Mouse (Mus musculus) ZHBTc4 (cell line): ENCODE measurements around the gene Cmip.
A peak's percentile ranks its signal among the peaks of the same experiment; 100 is the strongest.

Source experiments
- DNase-seq: peaks from one replicate; pipeline ENCODE4 v3.0.0-alpha.2; 2011; ENCODE audit warnings: low read depth, low spot score

Gene Cmip

DNA sequence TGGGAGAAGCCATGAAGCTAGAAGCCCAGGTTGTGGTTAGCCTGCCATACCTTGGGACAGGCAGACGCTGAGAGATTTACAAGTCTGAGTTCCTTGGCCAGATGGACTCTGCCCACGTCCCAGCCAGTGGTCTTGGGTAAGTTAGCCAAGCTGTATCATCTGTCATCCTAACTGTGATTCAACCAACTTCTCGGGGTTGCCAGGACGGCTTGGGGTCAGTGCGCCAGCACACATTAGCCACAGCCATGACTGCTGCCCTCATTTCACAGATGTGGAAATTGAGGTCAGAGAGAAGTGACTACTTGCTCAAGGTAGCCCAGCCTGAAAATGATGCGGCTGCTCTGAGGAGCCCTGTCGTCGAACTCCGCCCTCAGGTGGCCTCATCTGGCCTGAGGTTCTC, 68.0 kb downstream of the Cmip start:
- no peak for DNase-seq

GRCm38 (mm10) chr8:117326735-117327134, 69.9 kb downstream of the Cmip start:
- no peak for DNase-seq

GRCm38 (mm10) chr8:117327385-117327837, 70.5 kb downstream of the Cmip start:
- DNase-seq, result peak; percentile 32

GRCm38 (mm10) chr8:117328758-117329157, 71.9 kb downstream of the Cmip start:
- DNase-seq, result no peak

DNA sequence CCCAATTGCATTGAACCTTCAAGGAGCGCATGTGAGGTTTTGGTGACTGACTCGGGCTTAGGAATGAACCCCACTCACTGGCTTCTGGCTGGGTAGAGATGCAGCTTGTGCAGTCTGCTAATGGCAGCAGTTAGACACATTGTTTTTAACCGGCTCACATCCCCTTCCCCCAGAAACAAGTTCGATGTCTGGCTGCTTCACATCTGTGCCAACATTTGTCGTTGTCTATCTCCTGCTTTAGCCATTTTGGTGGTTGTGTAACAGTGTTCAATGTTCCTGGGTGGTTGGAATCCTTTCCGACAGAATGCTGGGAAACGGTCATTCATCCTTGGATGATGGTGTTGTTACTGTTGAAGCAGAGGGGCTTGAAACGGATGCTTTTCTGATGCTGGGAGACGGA, 72.3 kb downstream of the Cmip start:
- no peak for DNase-seq

GRCm38 (mm10) chr8:117329903-117330302, 73.0 kb downstream of the Cmip start:
- no peak for DNase-seq

GRCm38 (mm10) chr8:117332229-117333010, 75.6 kb downstream of the Cmip start:
- DNase-seq, result no peak

- DNase-seq, result peak; percentile 57
These were observed 76.8 kb downstream of the Cmip start for GRCm38 (mm10) chr8:117333619-117334018.

DNA sequence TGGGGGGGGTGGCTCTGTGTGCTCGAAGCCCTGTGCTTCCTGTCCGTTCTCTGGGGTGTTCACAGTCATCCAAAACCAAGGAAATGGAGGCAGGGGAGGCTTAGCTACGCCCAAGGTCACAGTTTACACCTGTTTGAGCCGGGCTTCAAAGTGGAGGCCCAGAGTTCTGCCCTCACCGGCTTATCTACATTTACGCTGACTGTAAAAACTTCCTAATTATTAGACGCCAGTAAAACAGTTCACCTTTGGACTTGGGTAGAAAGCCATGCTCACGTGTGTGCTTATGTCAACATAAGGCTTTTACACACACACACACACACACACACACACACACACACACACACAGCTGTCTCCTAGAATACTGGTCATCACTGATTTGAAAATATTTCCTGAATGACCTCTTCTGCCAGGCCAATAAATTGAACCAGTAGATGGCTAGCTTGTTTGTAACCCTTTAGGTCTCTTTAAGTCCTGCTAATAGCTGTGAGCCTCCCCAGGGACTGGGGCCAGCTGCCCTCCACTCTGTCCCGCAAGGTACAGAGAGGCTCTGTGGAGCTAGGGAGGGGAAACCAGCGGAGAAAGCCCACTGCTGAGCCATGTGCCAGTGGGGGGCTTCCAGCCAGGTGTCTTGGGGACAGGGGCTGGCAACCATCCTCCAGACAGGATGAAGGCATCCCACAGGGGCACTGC, 77.3 kb downstream of the Cmip start:
- peak; percentile 48 for DNase-seq

- DNase-seq, result peak; percentile 52
These were observed 78.0 kb downstream of the Cmip start for GRCm38 (mm10) chr8:117334748-117335393.

DNA sequence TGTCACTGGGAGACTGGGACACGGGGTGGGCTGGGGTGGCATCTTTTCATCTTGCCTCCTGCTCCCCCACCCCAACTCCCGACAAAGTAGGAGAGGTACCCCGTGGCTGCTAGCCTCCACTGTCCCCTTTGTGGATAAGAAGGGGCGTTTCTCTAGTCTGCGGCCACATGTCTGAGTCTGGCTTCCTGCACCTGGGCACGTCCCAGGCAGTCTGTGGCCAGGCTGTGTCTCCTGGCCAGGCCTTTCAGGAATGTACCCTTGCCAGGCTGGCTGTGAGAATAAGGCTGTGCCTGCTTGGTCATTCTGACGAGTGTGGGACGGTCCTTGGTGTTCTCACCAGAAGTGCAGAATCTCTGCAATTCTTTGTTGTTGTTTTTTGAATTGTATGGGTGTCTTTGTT, 78.6 kb downstream of the Cmip start:
- DNase-seq, result no peak

- DNase-seq, result no peak
These were observed 80.3 kb downstream of the Cmip start for GRCm38 (mm10) chr8:117337188-117337587.

- DNase-seq, result no peak
These were observed 81.8 kb downstream of the Cmip start for GRCm38 (mm10) chr8:117338678-117339077.

- DNase-seq, result peak; percentile 24
These were observed 82.6 kb downstream of the Cmip start for GRCm38 (mm10) chr8:117339296-117339957.

DNA sequence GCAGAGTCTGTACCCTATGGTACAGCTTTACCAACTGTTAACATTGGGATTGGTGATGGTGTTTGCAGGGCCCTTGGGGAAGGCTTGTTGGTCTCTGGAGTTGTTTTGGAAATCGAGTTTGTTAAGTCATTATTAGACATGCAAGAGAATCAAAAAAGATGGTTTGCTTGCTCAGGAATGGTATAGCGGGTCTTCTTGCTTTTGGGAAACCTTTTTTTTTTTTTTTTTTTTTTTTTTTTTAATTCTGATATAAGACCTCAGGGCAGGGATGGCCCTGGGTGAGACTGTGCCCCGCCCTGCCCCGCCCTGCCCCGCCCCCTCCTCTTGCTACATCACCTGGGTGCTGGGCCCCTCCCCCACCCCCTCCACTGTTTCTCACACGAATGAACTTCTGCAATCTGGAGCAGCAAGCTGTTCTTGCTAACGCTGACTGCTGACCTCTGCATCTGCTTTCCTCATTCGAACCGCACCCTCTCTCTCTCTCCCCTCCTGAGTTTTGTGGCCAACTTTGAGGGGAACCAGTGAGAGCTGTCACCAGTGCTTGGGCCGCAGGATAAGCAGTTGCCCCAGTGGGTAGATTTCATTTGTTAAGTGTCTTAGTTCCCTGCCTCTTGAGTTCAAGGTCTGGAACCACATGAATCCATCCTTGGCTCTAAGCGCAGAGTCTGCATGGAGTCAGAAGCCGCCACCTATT, 83.2 kb downstream of the Cmip start:
- DNase-seq, result peak; percentile 62

- DNase-seq, result no peak
These were observed 83.9 kb downstream of the Cmip start for GRCm38 (mm10) chr8:117340800-117341199.

DNA sequence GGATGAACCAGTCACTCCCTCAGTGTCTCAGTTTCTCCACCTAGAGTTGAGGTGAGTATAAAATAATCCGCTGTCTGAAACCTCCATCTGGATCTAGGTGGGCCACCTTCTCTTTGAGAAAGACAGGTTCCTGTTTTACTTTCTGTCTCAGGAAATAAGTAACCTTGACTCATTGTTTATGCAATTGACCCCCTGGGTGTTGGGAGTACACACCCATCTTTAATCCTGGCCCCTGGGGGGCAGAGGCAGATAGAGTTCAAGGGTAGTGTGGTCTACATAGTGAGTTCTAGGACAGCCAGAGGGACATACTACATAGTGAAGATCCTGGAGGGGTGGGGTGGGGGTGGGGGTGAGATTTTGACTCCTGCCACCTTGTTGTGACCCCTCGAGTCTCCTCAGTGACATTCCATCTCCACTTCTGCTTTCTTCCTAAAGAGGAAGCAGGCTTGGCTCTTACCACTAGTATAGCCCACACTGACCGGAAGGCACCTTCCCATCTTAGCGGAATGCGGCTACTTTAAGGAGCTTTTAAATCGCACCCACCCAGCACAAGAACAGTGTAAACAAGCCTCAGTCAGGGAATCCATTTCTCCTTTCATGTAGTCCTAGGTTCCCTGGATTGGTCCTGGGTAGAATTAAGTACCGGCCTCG, 86.0 kb downstream of the Cmip start:
- DNase-seq, result peak; percentile 87

GRCm38 (mm10) chr8:117343484-117343883, 86.6 kb downstream of the Cmip start:
- peak; percentile 46 for DNase-seq

DNA sequence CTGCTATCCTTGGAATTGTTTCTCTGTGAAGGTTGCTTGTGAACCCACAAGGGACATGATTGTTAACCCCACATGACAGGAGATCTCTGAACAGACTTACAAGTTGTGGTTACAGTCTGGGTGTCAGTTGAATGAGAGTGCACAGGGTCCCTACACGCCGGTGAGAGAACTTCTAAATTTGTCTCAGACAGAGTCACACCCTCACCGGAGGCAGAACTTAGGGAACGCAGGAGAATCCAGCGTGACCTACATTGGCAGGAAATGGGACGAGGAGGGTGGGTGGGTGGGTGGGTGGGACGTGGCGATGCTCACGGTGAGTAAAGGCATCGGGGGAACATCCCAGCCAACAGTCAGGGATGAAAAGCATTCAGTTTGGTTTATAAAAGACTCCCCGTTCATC, 88.0 kb downstream of the Cmip start:
- DNase-seq, result no peak

GRCm38 (mm10) chr8:117345376-117345775, 88.5 kb downstream of the Cmip start:
- no peak for DNase-seq

DNA sequence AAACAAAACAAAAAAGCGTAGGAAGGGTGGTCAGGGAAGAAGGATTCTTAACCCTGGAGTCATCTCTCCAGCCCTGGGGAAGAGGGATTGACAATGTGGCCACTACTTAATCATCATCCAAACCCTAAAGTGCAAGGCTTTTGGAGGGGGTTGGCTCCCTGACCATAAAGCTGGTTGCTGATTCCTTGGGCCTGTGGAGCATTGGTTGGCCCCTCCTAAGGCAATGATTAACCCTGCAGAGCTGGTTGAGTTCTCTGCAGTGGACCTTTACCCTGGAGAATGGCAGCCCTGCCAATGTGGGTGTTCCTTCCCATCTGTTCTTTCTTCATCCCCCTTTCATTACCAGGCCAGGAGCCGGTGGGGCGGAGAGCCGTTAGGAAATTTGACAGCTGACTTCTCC, 90.7 kb downstream of the Cmip start:
- no peak for DNase-seq
